Mouse (Mus musculus): Measurements from ENCODE around the gene Bicral.

Bicral gene

DNA sequence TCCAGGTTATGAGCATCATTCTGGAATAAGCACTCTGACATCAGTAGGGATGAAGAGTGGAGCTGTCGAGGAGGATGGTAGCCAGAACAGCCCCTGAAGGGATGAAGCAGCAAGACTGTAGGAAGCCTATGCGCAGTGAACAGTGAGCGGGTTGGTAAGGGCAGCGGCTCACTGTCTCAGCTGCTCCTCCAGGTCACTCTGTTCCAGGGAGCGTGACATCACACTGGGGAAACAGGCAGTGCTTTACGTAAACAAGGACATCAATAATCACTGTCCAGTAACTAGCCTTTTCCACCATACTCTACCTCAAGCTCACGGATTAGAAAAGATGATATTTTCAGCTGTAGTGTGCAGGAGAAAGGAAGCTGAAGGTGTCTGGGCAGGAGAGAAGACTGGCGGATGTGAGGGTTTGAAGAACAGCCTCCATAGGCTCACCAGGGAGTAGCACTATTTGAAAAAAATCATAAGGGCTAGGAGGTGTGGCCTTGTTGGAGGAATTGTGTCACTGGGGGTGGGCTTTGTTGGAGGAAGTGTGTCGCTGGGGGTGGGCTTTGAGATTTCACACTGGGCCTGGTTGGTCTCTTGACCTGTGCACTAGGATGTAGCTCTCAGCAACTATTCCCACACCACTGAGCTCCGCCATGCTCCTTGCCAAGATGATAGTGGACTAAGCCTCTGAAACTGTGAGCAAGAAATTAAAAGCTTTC, 17.8 kb downstream of the Bicral start:
- DNase-seq, result no peak

DNA sequence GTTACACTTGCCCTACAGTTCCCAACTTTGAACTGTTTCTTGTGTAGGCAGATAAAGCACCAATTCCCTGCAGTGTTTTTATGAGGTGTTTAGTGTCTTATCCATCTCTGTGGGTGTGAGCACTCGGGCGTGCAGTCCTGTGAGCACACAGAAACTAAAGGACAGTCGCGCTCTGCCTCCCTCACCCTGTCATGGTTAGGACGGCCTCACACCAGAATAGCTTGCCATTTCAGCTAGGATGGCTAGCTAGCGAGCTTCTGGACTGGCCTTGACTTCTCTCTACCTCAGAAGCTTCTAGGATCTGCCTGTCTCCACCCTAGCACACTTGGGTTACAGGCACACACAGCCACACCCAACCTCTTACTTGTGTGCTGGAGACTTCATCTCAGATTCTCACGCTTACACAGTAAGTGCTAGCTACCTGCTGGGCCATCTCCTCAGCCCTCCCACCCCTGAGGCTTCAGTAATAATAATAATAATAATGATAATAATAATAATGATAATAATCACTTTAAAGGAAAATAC, 19.8 kb downstream of the Bicral start:
- DNase-seq, result peak in 1 of 2 experiments; percentile 35

DNA sequence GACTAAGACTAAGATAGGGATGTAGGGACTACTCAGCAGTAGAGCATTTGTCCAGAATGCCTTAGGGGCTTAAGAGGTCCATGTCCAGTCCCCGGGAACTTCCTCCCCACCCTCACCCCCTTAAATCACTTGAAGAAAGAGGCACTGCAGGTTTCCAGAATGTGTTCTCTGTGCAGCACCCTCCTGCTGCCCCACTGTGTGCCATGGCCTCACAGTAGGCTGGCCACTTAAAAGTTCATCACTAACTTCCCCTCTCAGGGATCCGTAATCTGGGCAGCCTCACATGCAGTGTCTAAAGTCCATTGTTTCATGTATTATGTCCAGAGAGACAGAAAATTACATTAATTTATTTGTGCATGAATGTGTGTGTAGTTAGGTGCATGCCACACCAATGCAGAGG, 20.4 kb downstream of the Bicral start:
- no peak for DNase-seq

DNA sequence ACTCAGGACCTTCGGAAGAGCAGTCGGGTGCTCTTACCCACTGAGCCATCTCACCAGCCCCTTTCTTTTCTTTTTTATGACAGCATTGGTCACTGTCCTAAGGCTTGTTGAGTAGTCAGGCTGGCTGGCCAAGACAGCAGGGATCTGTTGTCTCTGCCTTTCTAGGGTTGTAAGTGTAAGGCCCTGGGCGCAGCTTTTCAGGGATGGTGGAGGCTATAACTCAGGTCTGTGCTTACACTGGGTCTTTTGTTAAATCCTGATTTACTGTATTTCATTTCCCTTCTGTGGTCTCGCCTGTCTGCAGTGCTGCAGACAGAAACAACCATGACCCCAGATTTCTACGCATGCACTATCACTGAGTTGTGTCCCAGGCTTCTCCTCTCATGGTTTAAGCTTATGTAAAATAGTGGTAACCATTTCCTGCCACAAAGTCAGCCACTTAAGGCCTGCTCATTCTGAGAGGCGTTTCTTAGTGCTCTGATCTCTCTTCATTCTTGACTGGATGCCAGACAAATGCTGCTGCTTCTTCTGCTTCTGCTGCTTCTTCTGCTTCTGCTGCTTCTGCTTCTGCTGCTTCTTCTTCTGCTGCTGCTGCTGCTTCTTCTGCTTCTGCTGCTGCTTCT, 23.1 kb downstream of the Bicral start:
- no peak for DNase-seq

DNA sequence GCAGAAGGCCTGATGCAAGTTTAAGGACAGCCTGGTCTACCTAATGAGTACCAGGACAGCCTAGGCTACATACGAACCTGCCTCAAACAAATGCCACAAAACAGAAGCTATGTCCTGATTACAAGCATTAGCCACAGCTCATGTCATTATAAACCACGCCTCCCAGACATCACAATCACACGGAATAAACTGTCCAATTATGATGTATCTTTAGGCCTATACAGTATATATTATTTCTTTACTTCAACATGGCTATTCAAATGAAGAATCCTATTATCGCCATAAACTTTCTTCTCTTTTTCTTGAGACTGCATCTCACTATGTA, 25.3 kb downstream of the Bicral start:
- DNase-seq, result no peak

DNA sequence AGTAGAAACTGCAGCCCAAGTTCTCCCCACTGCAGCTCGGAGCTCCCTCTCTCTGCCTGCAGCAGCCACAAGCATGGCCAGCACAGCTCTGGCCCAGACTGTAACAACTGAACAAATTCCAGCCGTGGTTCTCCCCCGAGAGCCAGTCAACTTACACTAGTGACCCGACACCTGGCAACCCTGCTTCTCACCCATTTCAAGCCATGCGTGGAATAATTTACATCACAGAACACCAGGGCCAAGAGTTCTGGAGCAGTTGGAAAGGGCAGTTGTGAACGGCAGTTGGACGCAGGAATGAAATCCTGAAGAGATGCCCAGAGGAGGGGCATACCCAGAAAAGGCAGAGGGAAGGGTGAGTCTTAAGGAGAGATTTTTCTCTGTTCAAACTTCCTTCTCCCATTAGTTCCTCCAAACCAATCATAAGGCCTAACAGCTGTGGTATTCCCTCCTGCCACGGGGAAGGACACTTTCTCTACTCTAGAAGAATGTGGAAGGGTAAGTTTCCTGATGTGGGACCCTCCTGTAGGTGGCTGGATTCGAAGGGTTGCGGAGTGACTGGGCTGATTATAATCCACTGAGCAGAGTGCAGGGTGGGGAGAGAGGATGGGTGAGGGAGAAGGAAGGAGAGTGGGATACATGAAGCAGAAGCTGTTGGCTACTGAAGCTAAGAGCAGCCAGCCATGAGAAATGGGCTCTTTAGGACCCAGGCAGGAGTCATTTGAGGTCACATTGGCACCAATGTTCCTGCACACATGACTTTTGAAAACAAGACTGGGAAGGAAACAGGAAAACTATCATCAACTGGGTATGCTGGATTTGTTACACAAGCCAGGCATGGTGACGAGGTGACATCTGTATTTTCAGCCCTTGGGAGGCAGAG, 25.9 kb downstream of the Bicral start:
- DNase-seq, result peak; percentile 77 to 83

DNA sequence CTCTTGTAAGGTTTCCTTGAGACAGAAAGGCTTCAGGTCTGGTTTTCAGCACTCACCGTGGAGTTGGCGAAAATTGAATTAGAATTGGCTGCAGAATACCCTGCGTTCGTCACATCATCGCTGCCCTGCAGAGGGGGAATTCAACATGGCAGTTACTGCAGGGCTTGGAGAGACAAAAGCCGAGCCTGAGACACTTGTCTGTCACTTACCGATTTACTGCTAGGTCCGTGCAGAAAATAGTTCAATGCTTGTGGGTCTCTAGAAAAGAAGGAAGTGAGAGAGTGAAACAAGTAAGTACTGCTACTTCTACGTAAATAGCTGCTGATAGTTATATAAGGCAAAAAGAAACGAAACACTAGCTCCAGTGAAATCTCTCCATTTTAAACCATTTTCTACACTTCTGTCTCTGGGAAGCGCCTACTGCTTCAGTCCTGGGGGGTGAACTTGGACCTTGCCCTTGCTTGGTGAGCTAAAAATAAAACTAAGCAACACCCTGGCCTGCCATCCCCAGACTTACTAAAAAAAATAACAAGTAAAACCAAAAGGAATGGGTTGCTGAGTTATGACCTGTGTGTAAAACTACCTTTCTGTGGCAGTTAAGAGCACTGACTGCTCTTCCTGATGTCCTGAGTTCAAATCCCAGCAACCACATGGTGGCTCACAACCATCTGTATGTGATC, 28.3 kb downstream of the Bicral start:
- DNase-seq, result peak; percentile 52 to 65

DNA sequence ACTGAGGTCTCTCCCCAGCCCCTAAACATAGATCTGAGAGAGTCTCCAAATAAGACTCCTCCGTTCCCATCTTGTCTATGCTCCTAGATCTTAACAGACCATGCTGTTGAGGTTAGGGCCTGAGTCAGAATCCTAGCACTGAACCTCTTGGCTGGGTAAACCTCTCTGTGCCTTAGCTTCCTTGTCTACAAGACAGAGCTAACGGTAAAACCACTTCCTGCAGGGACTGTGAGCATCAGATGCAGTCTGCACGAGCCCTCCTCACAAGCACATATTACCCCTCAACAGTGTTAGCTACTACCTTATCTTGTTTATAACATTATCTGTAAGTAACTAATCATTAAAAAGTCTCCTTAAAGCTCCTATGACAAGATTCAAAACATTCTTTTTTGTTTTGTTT, 29.3 kb downstream of the Bicral start:
- no peak for DNase-seq

DNA sequence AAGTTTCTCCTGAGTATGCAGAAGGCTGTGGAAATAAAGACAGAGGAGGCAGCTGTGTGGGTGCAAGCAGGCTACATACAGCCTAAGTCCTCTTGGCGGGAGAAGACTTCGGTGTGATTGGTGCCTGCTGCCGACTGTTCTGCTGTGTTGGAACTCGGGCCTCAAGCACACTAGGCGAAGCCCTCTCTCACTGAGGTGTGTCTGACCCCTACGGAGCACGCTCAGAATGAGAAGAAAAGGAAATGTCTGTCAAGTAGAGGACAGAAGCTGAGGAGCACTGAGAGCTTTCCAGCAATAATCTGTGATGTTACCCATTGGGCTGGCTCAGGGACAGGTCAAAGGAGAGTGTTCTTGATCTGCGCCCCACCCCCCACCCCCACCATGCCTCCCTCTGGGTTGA, 35.2 kb downstream of the Bicral start:
- no peak for DNase-seq

DNA sequence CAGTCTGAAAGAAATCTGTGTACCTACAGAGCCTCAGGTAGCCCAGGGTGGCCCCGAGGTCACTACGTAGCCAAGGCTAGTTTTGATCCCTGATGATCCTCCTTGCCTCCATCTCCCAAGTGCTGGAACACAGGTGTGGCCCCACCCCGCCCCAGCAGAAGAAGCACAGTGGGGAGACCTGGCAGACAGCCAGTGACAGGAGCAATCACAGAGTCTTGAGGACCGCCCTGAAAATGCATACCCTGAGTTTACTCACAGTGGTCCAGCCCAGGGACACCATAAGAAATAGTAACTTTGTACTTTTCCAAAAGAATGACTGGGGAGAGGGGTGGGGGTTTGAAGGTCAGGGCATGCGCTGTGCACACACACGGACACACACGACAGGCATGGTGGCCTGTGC, 37.7 kb downstream of the Bicral start:
- no peak for DNase-seq

DNA sequence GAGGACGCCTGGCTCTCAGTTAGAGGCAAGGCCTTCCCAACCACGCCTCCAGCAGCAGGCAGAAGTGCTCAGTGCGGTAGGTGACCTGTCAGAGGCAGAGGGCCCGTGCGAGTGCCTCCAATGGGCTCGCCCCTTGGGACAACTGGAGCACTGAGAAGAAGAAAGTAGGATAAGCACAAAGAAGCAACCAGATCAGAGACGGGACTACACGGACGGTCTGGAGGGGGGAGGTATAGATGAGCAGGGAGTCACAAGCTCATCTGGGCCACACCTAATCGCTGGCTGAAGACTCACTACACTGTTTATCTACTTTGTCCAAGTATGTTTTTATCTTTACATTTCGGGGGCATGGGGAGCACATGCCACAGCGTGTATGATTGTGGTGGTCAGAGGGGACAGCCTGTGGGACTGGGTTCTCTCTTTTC, 40.5 kb downstream of the Bicral start:
- no peak for DNase-seq

DNA sequence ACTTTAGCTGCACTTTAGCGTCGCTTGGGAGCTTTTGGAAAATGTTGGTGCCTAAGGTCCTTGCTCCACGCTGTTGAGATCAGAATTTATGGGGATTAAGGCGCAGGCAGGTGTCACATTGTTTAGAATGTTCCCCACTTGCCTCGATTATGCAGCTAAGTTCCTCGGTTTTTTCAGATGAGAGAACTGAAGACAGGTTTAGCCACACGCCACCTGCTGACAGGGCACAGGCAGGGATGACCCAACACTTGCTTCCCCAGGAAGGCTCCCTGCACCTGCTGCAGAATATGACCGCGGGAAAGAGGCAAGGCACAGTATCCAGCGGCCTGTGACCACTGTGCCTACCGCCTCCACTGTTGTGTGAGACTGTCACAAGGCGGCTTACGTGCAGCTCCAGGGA, 42.0 kb downstream of the Bicral start:
- no peak for DNase-seq

DNA sequence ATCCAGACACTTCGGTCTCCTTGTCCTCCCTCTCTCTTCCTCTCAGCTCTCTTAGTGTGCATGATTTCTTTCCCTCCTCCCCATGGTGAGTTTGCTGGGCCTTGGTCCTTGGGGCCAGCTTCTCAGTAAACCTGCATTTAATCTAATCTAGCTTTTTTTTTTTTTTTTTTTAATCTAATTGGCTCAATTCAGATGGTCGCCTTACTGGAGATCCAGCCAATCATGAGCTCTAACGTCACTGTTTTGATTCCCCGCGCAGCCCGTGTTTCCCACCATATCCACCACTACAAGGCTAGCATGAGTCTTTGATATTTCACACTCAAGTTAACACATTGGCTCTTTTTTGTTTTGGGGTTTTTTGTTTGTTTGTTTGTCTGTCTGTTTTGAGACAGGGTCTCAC, 43.8 kb downstream of the Bicral start:
- DNase-seq, result no peak

DNA sequence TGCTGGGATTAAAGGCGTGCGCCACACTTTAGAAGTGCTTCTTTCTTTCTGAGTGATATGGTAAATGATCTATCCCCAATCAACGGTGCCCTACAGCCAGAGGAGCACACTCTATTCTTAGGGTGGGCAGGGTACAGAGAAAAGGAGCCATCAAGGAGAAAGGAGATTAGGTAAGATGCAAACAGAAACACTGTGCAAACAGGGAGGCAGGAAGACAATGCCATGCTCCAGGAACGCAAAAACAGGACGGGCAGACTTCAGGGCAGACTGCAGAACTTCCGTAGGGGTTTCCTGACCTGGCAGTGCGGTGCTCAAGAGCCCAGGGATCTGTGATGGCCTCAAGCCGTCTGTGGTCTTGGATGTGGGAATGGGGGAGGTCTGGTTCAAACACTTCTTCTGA, 44.6 kb downstream of the Bicral start:
- DNase-seq, result no peak

DNA sequence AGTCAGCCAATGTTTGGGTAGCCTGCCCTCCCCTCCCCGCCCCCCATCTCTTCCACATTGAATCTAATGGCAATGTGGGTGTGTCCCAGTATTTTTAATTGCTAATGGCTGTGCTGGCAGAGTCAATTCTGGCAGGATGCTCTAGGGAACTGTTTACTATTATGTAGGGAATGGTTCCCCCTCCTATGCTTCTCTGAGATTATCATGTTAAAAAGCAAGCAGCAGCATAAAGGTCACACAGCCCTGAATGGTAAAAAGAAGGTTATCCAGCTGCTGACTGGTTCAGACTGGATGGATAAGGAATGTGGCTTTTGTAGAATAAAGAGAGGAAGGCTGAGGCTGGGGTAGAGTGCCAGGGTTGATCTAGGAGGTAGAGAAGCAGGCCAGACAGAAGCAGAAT, 45.8 kb downstream of the Bicral start:
- no peak for DNase-seq

DNA sequence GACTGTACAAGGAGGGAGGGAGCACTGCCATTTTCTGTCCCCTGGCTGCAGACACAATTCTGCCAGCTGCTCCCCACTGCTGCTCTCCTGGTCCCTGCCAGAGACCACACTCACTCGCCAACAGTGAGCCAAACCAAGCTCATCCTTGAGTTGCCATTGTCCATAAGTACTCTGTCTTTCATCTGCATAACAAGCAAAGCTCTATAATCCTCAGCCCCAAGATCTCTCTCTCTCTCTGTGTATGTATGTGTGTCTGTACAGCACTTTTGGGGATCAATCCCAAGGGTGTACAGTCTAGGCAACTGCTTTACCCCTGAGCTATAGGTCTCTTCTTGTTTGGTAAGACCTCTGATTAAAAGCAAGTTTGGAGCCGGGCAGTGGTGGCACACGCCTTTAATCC, 47.6 kb downstream of the Bicral start:
- no peak for DNase-seq

DNA sequence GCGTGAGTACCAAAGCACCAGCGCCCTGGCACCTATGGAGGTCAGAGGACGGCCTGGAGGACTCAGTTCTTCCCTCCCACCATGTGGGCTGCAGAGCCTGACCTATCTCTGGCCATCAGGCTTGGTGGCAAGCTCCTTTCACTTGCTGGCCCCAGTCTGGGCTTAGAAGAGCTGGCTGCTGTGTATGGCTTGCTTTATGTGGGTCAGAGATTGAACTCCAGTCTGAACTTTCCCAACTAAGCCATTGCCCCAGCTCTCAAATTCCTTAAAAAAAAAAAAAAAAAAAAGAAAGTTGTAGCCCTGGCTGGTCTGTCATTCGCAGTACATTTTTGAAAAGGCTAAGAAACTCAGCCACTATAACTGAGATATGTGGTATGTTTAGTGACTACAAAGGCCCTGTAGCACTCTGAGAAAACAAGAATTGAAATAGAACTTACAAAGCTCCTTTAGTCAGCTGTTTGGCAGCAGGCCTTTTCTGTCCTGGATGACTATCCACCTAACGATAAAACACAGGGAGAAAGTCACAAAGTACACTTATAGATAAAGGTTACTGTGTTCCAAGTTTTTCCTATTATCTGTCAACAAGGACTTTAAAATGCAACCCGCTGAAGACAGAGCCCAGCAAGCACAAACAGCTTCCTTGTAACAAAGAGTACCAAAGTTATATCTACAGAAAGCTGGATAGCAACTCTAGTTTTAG, 49.0 kb downstream of the Bicral start:
- DNase-seq, result no peak

DNA sequence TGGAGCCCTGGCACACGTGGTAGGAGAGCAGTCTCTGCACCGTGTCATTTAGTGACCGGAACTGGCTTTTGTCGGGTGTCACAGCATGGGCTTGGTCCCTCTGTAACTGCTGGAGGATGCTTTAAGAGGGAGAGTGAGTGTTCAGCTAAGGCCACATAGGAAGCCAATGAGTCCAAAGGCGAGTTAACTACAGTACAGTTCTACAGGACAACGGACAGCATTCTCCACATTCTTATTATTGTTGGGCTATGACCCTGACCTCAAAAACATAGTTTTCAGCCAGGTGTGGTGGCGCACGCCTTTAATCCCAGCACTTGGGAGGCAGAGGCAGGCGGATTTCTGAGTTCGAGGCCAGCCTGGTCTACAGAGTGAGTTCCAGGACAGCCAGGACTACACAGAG, 49.9 kb downstream of the Bicral start:
- DNase-seq, result no peak

DNA sequence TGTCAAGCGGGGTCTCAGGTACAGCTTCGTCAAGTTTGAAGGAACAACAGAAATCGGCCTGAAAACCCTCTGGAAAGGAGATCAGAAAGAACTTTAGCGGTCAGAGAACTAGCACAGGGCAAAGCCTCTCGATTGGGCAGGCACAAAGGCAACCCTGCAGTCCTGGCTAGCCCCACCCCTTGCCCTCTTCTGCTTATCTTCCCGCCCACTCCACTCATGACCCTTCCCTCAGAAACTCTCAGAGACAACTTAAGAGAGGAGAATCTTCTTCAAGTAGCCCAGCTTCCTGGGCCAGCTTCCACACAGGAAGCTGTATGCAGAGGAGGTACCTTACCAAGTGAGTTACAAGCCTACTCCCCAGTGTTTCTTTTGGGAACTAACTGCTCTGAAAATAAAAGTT, 56.5 kb downstream of the Bicral start:
- DNase-seq, result no peak

DNA sequence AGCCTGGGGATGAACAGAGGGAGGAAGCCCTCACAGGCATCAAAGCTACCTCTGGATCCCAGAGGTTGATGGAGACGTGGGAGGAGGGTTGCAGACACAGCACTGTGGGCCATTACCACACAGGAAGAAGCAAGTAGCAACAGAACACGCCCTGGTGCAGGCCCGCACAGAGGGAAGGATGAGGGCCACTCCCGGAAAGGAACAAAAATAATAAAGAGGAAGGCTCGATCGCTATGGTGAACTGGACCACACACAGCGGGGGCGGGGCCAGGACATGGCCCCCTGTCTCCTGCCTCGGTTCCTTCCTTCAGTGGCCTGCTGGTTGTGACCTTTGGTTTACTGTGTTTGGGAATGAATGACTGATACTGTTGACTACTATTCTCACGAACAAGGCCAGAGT, 58.6 kb downstream of the Bicral start:
- no peak for DNase-seq

DNA sequence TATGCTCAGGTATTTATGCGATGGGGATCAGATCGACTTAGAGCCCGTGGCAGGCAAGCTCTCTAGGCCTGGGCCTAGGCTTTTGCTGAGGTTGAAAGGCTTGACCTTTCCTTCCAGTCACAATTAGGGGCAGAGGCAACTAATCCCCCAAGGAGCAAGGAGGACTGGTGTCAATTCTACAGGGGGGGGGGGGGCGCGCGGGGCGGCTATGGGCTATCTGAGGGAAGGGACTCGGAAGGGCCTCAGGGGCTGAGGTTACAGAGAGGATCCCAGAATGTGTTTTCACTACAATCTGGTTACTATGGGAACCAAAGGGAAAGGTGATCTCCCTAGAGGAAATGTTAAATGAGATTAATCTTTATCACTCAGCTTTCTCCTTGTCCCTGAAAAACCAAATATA, 60.9 kb downstream of the Bicral start:
- DNase-seq, result no peak

DNA sequence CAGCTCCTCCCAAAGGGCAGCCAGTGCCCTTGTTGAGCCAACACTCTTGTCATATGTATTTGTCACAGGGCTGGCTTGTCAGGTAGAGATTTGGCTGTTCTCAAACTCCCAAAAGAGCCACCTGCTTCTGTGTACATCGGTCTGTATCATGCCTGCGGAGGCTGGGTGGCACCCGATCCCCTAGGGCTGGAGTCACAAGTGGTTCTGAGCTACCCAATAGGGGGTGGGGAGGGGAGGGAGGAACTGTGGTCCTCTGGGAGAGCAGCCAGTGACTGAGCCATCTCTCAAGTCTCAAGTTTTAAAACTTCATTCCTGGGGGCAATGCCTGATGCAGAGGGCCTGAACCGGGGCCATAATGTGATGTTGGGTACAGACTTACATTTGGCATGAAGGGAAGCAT, 61.5 kb downstream of the Bicral start:
- no peak for DNase-seq

DNA sequence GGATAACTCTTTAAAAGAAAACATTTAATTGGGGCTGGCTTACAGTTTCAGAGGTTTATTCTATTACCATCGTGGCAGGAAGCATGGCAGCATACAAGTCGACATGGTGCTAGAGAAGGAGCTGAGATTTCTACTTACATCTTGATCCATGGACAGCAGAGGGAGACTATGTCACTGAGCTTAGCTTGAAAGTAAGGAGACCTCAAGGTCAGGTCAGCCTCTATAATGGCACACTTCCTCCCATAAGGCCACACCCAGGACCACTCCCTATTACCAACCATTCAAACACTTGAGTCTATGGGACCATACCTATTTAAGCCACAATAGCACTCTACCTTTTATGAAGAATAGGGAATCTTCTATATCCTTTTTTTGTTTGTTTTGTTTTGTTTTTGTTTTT, 65.3 kb downstream of the Bicral start:
- DNase-seq, result no peak

Measured in kidney, postnatal 36 days (tissue).